Mouse (Mus musculus) myocyte (in vitro differentiated cells): ENCODE measurements around the gene Ncor2.

Experiments
- E2F4 ChIP-seq: IDR thresholded peaks from one replicate; pipeline ENCODE4 v1.6.1; 2011; ENCODE audit warnings: mild to moderate bottlenecking, control low read depth, moderate library complexity; ENCODE audit not compliant: insufficient read depth
- MAX ChIP-seq: IDR thresholded peaks from one replicate; pipeline ENCODE4 v1.6.1; 2011; ENCODE audit warnings: low read depth, mild to moderate bottlenecking, control low read depth
- MYOD1 ChIP-seq, 3 experiments: IDR thresholded peaks; one replicate each; pipeline ENCODE4 v1.6.1; 2011; ENCODE audit warnings: control low read depth in 2 of 3, low read depth in 2 of 3, mild to moderate bottlenecking in 2 of 3, moderate library complexity in 1 of 3; ENCODE audit not compliant: insufficient read length in 2 of 3, control insufficient read depth in 1 of 3
- POLR2A ChIP-seq: IDR thresholded peaks from one replicate; pipeline ENCODE4 v1.6.1; 2011; ENCODE audit warnings: low read depth, mild to moderate bottlenecking, control low read depth, moderate library complexity; ENCODE audit not compliant: insufficient read length
- POLR2AphosphoS2 ChIP-seq: IDR thresholded peaks from one replicate; pipeline ENCODE4 v1.6.1; 2011; ENCODE audit warnings: low read depth, control low read depth; ENCODE audit not compliant: insufficient read length
- SRF ChIP-seq: IDR thresholded peaks from one replicate; pipeline ENCODE4 v1.6.1; 2011; ENCODE audit warnings: low read depth; ENCODE audit not compliant: control insufficient read depth, insufficient read length
- TCF12 ChIP-seq: IDR thresholded peaks from one replicate; pipeline ENCODE4 v1.6.1; 2011; ENCODE audit warnings: mild to moderate bottlenecking, control low read depth; ENCODE audit not compliant: poor library complexity, insufficient read depth, severe bottlenecking
- USF1 ChIP-seq: IDR thresholded peaks from one replicate; pipeline ENCODE4 v1.6.1; 2011; ENCODE audit warnings: low read depth, mild to moderate bottlenecking, control low read depth, moderate library complexity

- TF ChIP-seq POLR2A (no peak), MYOD1 (IDR thresholded peaks at IDR 0.05; ENCODE audit: control insufficient read depth in 1 of 3, insufficient read length in 2 of 3, low read depth in 2 of 3) (no peak), POLR2AphosphoS2 (no peak), SRF (no peak), TCF12 (no peak), USF1 (no peak), E2F4 (no peak), MAX (no peak)
Observed at GRCm38 (mm10) chr5:125112588-125112987, 66.4 kb downstream of the Ncor2 start.
